Mouse (Mus musculus): ENCODE results near the gene Cog5. TPM values are rescaled to one million over a fixed set of nuclear protein-coding genes. Genes with fewer than 3 reads are reported as not detected.

Cog5 gene
- total RNA-seq, 2 experiments from 2014 or later: 64.4 to 64.6 TPM

DNA sequence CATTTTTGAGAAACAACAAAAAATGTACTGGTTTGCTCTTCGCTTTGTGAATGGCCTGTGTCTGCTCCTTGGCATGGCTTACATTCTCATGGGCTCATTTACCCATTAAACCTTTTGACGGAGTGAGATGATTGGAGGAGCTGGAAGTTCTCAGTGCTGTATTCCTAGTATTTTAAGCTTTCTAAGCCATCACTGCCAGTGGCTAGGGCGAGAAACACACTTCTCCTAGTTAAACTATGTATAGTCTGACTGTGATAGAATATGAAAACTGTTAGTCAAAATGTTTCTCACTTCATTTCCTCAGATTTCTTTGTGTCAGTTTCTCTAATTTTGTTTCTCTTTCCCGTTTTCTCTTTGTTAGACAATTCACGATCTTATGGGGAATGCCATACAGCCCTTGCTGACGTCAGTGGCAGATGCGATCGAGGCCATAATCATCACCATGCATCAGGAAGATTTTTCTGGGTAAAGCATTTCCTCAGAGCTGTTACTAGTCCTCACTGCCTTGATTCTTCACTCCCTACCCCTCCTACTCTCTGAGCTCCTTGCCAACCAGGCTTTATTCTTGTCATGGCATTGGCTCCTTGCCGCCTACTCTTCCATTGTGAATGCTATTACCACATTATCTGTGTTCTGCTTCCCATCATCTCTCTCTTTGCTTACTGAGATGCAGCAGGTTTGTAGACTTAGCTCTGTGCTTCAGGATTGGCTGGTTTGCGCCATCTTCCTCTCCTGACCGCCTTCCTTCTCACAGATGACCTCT lies 231.4 kb downstream of the Cog5 start:
- no peak for DNase-seq (ENCODE audit: low spot score in 2 of 2)

DNA sequence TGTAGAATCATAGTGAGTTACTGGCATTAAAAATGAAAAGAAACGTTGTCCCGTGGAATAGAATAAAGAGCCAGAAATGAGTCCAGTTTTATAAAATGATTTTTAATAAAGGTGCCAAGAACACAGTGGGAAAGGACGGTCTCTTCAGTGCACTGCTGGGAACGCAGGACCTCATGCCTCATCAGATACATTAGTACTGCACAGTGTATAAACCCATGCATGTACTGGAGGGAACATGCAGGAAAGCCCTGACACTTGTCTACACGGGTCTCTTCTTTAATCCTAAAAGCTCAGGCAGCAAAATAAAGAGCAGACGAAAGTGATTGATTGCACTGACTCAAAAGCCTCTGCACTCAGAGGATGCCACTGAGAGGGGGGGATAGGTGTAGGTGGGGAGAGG lies 236.0 kb downstream of the Cog5 start:
- DNase-seq (ENCODE audit: low spot score in 2 of 2): no peak

DNA sequence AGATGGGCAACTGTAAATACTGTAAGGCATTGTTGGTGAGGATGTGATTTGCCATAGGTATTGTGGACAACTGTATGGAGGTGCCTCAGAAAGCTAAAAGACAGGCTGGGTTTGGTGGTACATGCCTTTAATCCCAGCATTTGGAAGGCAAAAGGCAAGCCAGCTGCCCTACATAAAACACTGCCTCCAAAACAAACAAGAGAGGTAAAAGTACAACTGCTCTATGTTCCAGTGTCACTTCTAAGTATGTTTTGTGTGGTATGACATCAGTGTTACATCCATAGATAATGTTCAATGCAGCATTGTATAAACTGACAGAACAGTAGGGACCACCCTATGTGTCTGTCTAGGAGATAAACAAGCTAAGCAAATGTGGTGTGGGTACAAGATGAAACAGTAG lies 237.4 kb downstream of the Cog5 start:
- no peak for DNase-seq (ENCODE audit: low spot score in 2 of 2)

DNA sequence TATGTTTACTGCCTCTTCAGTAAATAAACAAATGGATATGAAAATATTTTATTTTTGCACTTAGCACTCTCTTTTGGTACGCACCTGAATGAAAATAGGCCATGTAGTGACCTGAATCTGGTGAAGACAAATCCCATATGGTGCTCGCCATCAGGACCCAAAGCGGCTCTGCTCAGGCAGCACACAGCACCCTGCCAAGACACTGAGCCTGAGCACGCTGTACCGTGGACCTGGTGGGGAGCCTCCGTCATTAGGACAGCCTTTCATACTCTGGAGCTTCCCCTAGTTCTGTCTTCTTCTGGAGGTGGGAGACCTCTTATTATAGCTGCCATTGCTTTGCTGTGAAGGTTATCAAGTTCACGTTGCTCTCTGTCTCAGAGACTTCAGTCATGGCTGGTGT lies 238.1 kb downstream of the Cog5 start:
- no peak for DNase-seq (ENCODE audit: low spot score in 2 of 2)

DNA sequence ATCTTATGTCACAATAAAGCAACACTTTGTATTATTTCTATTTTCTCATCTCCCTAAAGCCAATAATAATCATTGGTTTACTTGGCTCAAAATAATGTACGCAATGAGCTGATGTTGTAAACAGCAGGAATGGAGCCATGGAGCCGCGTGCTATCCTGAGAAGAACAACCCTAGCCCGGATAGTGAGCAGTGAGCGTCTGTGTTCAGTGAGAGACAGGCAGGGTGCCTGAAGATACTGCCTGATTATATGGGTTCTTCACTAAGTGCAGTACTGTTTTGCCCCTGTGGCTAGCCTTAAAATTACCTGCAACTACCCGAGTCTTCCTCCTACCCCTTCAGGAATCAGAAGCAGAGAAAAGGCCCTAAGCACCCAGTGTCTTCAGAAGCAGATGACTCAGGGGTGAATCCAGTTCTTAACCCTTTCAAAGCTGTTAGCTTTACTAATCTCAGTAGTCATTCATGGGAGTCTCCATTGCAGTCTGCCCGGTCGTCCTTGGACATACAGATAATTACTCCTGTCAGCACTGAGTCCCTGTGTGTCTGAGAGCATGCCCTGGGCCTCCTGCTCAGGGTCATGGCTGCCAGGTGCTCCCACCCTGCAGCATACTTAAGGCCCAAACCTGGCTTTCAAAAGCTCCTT lies 240.5 kb downstream of the Cog5 start:
- no peak for DNase-seq (ENCODE audit: low spot score in 2 of 2)

DNA sequence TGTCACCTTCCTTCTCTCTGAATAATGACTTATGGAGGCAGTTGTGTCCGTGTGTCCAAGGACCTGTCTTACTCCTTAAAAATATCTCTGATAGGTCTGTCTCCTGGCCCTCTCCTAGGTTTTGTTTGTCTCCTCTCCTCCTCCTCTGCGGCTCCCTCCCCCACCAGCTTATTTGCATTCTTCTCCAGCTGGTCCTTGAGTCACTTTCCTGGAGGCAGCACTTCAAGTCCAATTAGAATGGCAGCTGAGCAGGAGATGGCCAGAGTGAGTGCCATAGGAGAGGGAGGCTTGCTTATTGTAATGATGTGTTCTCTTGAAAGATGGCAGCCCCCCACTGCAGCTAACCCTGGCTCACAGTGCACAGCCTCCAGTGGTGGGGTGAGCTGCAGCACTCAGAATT lies 241.2 kb downstream of the Cog5 start:
- peak; percentile 34 to 42 for DNase-seq (ENCODE audit: low spot score in 2 of 2)

DNA sequence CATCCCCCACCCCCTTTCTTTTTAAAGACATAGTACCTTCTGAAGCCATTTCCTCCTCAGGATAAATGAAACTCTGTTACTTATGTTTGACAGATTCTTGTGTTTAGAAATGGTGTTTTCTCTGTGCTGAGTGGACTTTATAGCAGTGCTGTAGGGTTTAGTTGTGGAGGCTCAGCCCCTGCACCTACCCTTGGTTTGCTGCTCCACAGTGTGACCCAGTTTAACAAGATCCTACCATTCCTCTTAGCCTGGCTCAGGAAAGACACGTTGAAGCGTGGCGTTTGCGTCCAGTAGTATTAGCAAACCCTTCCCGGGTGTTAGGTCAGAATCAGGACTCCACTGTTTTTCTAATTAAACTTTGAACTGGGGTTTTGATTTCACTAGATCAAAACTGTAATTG lies 241.6 kb downstream of the Cog5 start:
- DNase-seq (ENCODE audit: low spot score in 2 of 2): no peak

DNA sequence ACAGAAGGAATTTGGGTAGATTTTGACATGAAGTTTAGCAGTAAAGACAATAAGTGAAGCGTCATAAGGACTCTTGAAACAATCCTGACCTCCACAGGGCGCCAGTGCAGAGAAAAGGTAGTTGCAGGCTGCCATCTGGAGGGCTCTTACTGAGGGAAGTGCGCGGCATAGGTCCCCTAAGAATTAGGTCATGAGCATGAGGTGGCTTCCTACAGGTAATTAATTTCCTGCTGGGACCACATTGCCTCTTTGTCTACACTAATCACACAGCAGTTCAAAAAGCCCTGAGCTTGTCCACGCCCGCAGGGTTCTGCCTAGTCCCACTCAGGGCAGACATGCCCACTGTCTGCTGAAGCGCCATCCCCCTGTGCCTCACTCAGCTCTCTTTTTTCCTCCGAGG lies 242.3 kb downstream of the Cog5 start:
- DNase-seq (ENCODE audit: low spot score in 2 of 2): no peak

DNA sequence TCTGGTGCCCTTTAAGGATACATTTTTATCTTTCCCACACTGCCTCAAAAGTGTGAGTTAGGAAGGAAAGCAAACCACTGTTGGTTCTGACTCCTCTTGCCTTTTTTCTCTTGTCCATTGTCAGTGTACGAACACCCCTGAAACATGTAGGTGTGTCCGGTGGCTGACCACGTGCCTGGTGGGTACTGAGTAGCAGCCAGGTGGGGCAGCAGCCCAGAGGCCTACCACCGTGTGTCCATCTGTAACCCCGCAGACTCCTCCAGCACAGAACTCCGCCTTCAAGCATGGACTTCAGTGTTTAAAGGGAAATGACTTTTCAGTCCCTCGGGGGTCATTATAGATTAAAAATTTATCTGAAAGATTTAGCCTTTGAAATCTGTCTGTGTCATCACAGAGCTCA lies 242.8 kb downstream of the Cog5 start:
- no peak for DNase-seq (ENCODE audit: low spot score in 2 of 2)

DNA sequence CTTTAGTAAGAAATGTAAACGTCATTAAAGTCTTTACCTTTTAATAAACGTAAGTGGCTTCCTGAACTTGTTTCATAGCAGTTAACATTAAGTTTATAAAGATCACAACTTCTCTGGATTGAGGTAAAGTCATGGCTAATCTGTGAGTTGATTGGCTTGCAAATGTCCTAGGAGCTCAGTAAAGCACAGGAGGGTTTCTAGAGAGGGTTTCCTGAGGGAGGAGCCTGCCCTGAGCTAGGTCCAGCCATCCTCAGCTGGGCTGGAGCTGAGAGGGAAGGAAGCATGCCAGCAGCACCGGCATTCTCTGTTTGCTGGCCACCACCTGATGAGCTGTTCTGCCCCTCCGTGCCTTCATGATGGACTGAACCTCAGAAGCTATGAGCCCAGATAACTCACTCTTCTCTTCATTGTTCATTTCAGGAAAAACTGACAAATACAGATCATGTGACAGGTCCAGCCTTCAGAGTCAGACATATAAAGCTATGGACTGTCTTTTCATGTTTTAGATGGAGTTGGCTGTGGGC lies 245.8 kb downstream of the Cog5 start:
- DNase-seq (ENCODE audit: low spot score in 2 of 2): no peak

DNA sequence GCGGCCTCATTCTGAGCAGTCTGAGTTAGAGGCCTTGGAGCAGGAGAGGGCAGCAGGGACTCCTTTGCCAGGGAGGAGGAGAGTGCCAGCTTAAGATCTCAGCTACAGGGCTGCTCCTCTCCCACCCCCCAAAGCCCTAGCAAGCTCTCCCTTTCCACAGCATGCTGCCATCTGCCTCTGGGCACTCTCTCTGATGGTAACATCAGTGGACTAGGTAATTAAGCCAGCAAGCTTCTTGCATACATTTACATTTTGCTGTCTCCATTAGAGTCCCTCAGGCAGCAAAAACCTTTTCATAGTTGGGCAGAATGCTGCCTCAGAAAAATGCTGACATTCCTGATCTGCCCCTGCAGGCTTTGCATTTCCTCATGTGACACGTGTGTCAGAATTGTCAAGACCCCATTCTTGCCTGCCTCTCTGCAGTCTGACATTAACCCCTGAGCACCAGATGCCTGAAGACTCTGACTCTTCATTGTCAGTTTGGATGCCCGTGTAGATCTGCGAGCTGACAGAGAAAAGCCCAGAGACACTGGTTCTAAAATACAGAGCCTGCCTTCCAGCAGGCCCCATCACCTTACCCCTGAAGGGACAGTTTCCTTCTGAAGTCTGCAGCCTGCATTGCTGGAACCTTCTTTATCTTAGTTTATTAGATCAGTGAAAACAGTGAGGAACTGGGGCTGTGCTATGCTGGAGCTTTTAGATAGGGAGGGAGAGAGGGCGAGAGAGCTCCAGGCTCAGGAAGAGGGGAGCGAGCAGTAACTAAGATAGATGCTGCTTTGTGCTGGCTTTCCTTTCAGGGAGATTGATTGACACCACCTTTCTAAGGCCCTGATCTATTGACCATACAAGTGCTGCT lies 251.3 kb downstream of the Cog5 start:
- DNase-seq (ENCODE audit: low spot score in 2 of 2): peak in 1 of 2 experiments; percentile 51

DNA sequence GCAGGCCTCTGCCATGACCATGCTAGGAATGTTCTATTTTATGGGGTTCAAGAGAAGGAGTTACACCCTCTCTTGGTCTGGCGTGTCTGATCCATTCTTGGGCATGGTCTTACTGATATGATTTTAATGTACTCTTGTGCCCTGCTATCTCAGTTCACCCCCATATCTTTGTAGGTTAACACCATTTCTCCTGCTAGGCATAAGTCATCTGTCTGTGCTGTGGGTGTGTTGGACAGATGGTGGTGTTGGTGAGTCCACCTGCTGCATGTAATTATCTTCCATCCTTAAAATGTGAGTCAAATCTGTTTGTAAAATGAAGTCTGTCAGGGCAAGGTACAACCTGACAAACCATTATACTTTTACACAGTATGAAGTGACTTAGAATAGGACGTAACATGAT lies 252.8 kb downstream of the Cog5 start:
- DNase-seq (ENCODE audit: low spot score in 2 of 2): no peak

DNA sequence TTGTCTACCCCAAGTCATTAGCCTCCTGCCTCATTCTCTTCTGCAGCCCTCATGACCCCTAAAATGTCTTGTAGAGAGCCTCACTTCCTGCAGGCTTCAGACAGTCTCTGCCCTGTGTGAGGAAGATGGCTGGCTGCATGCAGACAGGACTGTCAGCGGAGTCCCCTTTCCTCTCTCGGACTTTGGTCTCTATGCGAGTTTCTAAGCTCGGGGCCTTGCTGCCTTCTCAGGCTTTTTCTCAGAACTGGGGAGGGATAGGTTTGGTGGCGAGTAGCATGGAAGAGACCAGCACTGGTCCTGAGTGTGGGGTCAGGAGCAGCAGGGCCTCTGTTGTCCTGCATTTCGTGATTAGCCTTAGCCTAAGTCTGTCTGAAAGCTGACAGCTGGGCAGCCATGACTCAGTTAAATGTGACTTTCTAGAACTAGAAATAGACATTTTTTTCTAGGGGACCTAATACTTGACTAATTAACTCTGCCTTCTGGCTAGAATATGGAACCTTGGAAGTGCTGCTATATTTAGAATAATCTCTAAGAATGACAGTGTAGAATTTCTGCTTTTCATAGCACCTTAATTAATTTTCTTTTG lies 258.4 kb downstream of the Cog5 start:
- DNase-seq (ENCODE audit: low spot score in 2 of 2): no peak

DNA sequence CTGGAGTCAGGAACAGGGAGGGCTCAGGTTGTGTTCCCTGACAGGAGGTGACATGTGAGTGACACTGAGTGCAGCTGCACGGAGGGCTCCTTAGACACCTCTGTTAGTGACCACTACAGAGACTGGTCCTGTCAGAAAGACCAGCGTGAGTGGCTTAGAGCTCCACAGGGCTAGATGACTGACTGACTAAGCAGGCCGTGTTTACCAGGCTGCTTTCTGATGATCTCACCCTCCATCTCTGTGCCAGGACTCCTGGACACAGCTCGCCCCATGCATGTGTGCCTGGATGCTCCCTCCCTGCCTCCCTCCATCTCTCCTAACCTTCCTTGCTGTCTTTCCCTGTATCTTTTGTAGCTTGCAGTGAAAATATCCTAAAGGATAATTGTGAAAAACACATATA lies 258.9 kb downstream of the Cog5 start:
- DNase-seq (ENCODE audit: low spot score in 2 of 2): no peak

DNA sequence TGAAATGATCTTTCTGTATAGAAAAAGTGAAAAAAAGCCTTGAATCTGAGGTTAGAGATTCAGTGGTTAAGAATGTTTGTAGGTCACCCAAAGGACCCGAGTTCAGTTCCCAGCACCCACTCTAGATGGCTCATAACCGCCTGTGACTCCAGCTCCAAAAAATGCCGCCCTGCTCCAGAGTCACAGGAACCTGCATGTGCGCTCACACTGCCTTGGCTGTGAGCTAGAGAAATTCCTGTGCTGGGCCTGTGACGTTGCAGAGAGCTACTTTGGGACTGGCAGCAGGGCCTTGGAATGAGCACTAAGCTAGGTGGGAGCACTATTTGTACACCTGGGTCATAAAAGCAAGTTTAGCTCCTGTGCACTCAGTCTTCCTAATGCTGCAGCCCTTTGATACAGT lies 262.0 kb downstream of the Cog5 start:
- DNase-seq (ENCODE audit: low spot score in 2 of 2): no peak

DNA sequence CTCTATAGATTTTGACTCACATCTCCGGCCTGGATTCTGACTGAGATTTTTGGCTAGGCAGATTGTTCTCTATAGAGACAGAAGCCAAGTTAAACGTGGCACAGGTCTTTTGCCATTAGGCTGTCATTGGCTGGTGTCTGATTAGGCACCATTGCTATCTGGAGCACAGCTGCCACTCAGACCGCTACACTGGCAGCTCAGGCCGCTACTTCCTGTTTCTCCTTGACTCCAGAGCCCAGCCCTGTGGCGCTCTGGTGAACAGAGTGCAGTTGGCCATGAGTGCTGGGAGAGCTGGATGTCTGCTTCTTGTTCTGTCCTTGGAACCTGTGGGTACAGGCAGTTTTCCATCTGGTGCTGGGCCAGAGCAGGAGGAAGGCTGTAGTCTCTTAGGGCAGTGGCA lies 262.6 kb downstream of the Cog5 start:
- DNase-seq (ENCODE audit: low spot score in 2 of 2): peak; percentile 65 to 72

DNA sequence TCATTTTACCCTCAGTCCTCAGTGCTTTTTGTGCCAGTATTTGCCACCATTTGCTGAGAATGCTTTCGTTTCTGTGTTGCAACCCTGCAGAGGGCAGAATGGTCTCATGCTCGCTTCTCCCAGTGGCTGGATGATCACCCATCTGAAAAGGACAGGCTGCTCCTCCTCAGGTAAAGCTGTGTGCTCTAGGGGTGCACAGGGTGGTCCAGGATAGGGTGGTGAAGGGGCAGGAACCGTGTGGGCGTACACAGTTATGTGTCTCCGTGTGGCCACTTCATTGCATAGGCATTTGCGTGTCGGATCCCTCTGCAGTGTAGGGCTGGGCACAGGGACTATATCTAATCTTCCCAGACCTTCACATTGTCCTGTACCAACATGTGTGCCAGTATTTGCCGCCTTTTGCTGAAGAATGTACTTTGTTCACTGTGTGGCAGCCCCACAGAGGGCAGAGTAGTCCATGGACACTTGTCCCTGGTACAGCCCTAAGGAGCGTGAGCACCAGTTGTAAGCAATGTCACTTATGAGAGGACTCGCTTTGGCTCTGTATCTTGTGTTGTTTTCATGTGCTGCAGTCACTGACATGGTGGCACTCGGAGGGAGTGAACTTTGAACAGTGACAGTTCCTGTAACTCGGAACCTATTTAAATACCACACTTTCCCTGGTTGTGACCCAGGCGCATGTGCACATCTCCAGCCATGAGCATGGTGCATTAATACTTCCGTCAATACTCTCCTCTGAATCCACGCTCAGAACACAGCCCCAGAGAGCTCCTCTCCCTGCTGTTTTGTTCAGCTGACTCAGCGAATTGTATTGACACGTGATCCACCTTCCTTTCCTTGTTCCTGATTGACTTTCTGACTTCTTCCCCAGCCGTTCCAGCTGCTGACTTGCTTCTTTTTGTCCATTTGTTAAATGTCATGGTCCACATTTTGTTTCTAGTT lies 266.1 kb downstream of the Cog5 start:
- DNase-seq (ENCODE audit: low spot score in 2 of 2): no peak

DNA sequence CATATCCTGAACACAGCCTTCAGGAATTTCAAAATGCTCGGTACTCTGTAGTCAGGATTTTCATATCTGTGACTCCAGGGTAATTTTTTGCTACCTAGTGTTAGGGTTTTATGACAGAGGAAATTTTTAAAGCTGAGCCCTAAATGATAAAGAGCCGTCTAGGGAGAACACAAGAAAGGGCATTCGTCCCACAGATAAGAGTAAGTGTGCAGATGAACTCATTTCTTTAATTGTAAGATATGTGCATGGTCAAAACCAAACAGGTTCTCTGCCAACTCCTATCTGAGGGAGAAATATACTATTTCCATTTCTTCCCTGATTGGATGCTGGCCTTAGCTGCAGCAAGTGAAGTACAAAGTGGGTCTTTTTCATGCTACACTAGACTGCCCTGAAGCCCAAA lies 269.5 kb downstream of the Cog5 start:
- no peak for DNase-seq (ENCODE audit: low spot score in 2 of 2)

DNA sequence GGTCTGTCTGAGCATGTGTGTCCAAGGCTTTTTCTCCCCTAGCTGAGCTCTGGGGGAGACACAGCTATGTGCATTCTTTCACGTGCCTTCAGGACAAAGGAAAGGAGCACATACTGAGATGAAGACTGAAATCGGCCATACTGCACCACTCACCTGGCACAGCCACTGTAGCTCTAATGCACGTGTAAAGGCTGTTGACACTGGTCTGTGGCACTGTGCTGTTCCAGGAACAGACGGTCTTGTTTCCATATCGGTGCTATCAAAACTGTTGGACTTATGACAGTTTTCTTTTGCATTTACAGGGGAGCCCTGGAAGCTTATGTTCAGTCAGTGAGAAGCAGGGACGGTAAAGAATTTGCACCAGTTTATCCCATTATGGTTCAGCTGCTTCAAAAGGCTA lies 270.7 kb downstream of the Cog5 start:
- DNase-seq (ENCODE audit: low spot score in 2 of 2): no peak

DNA sequence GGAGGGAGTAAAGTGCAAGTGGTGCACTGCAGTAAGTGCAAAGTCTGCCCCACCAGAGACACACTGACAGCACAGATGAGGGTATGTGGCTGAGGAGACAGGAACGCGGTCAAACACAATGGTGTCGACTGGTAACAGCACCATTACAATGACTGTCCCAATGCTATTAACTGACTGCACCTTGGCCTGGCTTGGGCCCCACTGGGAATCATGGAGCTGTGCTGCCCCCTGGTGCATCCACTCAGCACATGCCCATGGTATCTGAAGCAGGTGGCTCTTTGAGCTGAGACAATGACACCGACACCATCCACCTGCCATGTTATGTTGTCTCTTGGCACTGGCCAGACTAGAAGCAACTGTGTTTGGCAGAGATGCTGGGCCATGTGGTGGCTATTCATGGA lies 272.0 kb downstream of the Cog5 start:
- peak; percentile 85 to 88 for DNase-seq (ENCODE audit: low spot score in 2 of 2)
